Mouse (Mus musculus) midbrain, embryonic 16.5 days (tissue): ENCODE results near the gene Neurl3. TPM values are rescaled to one million over a fixed set of nuclear protein-coding genes. Genes with fewer than 3 reads are reported as not detected.

ENCODE experiments used
- ATAC-seq: fragments of 200-750 bp; cut with Nextera tagmentation; 2 replicates; pipeline ENCODE4 v1.8.0; 2017; ENCODE audit warnings: moderate TSS enrichment
- H3K27ac ChIP-seq: fragments of 300-500 bp; sonication (generic); 2 replicates; pipeline ENCODE4 v1.5.1; 2014; ENCODE audit warnings: mild to moderate bottlenecking, low read length, mixed read lengths
- H3K27me3 ChIP-seq: fragments of 300-500 bp; sonication (generic); 2 replicates; pipeline ENCODE4 v1.6.1; 2014; ENCODE audit warnings: low read depth, low read length, mixed read lengths; ENCODE audit not compliant: control insufficient read depth, insufficient read depth
- H3K36me3 ChIP-seq: fragments of 300-500 bp; sonication (generic); 2 replicates; pipeline ENCODE4 v1.6.1; 2014; ENCODE audit warnings: mild to moderate bottlenecking, low read length, moderate library complexity, mixed read lengths; ENCODE audit not compliant: control insufficient read depth, insufficient read depth
- H3K4me1 ChIP-seq: fragments of 300-500 bp; sonication (generic); 2 replicates; pipeline ENCODE4 v1.6.1; 2014; ENCODE audit warnings: mild to moderate bottlenecking, low read length, mixed read lengths; ENCODE audit not compliant: control insufficient read depth, insufficient read depth
- H3K4me2 ChIP-seq: fragments of 300-500 bp; sonication (generic); 2 replicates; pipeline ENCODE4 v1.6.1; 2014; ENCODE audit warnings: mild to moderate bottlenecking, low read length, mixed read lengths
- H3K4me3 ChIP-seq: fragments of 300-500 bp; sonication (generic); 2 replicates; pipeline ENCODE4 v1.5.1; 2014; ENCODE audit warnings: low read depth, mild to moderate bottlenecking, low read length, moderate library complexity, mixed read lengths
- H3K9ac ChIP-seq: fragments of 300-500 bp; sonication (generic); 2 replicates; pipeline ENCODE4 v1.6.1; 2014; ENCODE audit warnings: low read depth, low read length, mixed read lengths
- H3K9me3 ChIP-seq: fragments of 300-500 bp; sonication (generic); replicated peaks from 2 replicates; pipeline ENCODE4 v1.6.1; 2014; ENCODE audit warnings: mild to moderate bottlenecking, low read length, mixed read lengths; ENCODE audit not compliant: control insufficient read depth, poor library complexity, severe bottlenecking
- WGBS: fragments of 180-500 bp; shearing (Covaris S2); extraction: QIAGEN DNeasy Blood & Tissue Kit; methylation state at CpG from one replicate; pipeline ENCODE4 v1.1.7; 2014; 5-methylcytosine and 5-hydroxymethylcytosine counted together
- polyA plus RNA-seq: library from polyadenylated mRNA; unstranded; fragments of >200 nt; fragmentation: Nextera tagmentation; extraction: Ambion mirVana; gene quantifications from 2 replicates; pipeline ENCODE4 v1.2.1, GENCODE M21; 2015

The Neurl3 gene
- polyA plus RNA-seq, 1 experiment from 2014 or later, result 1.2 TPM

DNA sequence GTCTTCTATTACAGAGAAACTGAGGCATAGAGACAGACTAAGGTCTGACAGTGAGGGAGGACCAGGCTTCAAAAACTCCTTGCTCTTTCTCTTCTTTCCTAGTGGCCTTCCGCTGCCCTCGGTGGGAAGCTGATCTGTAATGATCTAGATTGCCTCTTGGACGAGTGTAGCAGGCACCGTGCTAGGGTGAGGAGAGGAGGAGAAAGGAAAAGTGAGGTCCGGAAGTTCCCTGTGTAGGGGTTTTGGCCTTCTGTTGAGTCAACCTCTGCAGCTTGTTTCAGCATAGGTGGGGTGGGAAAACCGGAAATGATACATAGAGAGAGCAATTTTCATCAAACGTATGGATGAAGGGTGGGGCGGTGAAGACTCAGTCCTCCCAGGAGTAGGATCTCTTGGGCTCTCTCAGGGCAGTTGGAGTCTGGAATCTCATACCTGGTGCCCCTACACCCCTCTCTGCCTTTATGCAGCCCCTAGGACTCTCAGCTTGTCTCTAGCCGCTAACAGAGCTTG lies 34.5 kb upstream of the Neurl3 start:
- peaks cover 7% of the 10 kb centered on the region for H3K27me3 ChIP-seq
- H3K4me3 ChIP-seq, result no peak overlapping the region
- no peak overlapping the region for H3K4me2 ChIP-seq

DNA sequence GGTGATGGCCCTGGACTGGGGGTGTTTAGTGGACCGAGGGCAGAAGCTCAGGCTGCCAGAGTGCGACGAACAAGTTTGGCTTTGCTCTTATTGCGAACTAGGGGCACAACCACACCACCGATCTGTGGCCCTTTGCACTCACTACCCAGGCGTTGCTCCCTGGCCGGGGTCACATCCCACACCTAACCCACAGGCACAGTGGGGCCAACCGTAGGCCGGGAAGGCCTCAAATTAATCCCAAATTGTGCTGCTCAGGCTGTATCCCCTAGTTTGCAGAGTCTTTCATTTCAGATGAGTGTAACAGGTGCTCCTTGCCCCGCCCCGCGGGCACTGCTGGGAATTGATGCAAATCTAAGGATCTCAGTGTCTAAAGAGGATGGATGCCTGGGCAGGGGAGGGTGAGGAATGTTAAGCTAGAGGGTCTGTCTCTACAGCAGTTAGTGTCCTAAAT lies 34.0 kb upstream of the Neurl3 start:
- Histone ChIP-seq H3K9ac (no peak overlapping the region), H3K4me1 (peaks cover 6% of the 10 kb centered on the region; the same call in 1 of the 2 replicates), H3K9me3 (no peaks in the 10 kb centered on the region), H3K4me3 (peak overlapping the region; percentile 64; the same call in 1 of the 2 replicates), H3K4me2 (peak overlapping the region; percentile 97), H3K27me3 (peaks cover 7% of the 10 kb centered on the region), H3K36me3 (no peaks in the 10 kb centered on the region), H3K27ac (no peak overlapping the region)
- ATAC-seq, result no peak
- 6% methylated on average over 12 of the region's 12 CpGs for WGBS

More for the DNA sequence above, 34.5 kb upstream of the Neurl3 start:
- Histone ChIP-seq H3K9ac (no peak overlapping the region), H3K4me1 (peaks cover 6% of the 10 kb centered on the region; the same call in 1 of the 2 replicates), H3K9me3 (no peaks in the 10 kb centered on the region), H3K36me3 (no peaks in the 10 kb centered on the region), H3K27ac (no peak overlapping the region)
- ATAC-seq, result no peak
- WGBS, result 62% methylated on average over 9 of the region's 9 CpGs

DNA sequence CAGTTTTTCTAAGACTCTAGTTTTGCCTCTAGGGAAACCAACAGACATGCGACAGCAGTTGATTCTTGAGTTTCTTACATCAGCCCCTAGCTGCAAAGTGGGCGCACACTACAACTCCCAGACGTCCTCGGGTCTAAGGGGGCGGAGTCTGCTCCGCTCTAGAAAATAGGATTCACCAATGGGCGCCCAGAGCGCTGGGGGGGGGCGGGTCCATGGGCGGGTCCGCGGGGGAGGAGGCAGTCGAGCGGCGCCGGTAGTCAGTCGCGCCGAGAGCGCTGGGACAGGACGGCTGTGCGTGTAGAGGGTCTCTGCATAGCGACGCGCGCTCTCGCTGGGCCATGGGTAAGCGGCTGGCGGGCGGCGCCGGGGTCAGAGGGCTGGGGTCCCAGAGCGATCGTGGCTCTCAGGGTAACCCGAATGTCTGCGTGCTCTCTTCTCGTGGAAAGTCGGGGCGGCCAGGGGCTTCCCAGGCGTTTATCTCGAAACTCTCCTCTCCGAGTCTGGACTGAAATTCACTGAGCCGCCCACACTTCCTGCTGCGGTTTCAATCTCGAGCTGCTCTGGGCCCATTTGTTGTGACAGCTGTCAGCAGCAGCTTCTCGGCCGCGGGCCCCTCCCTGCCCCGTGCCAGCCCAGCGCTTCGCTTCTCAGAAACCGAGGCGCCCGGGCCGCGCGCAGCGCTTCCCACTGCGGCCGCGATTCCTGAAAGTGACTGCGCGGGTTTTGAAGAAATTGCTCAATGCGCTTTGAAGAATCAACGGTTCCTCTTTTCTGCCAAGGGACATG lies 33.2 kb upstream of the Neurl3 start, which contains the start of gene Arid5a:
Gene Arid5a, plus strand, starts transcription at position 239 of the 786 bp plus-strand sequence.
- ATAC-seq, result peak; percentile 93
- Histone ChIP-seq H3K27me3 (peaks cover 7% of the 10 kb centered on the region), H3K4me1 (peaks cover 11% of the 10 kb centered on the region; the same call in 1 of the 2 replicates), H3K9ac (peak within 1 kb of the TSS; percentile 67), H3K27ac (0 out of 2 replicates have a peak within 1 kb of the TSS, but pooled peaks have one; percentile 3), H3K4me3 (peak within 1 kb of the TSS; percentile 64), H3K9me3 (no peaks in the 10 kb centered on the region), H3K36me3 (no peaks in the 10 kb centered on the region), H3K4me2 (peak within 1 kb of the TSS; percentile 97)
- under 1% methylated on average over 62 of the region's 65 CpGs for WGBS

DNA sequence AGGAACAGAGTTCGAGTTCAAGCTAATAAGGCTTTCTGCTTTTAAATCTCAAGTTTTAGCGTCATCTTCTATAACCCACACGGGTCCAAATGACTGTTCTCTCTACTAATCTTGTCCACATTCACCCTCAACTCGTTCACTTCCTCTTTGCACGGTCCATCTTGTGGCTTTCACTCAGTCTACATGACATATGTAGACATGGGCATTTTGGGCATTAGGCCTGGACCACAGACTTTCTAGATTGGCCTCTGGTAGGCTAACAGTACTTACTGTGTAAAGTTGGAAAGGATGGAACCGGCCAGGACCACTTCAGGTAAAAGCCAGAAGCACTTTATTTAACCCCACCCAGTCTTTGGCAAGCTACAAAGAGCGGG lies 32.6 kb upstream of the Neurl3 start:
- WGBS, result 73% methylated on average over 7 of the region's 7 CpGs
- no peak overlapping the region for H3K27ac ChIP-seq
- H3K4me1 ChIP-seq, result peaks cover 11% of the 10 kb centered on the region; the same call in 1 of the 2 replicates
- ATAC-seq, result peak; percentile 27
- H3K4me3 ChIP-seq, result no peak overlapping the region
- no peak overlapping the region for H3K4me2 ChIP-seq
- H3K9me3 ChIP-seq, result no peaks in the 10 kb centered on the region
- H3K9ac ChIP-seq, result no peak overlapping the region
- H3K27me3 ChIP-seq, result peaks cover 7% of the 10 kb centered on the region
- no peaks in the 10 kb centered on the region for H3K36me3 ChIP-seq

DNA sequence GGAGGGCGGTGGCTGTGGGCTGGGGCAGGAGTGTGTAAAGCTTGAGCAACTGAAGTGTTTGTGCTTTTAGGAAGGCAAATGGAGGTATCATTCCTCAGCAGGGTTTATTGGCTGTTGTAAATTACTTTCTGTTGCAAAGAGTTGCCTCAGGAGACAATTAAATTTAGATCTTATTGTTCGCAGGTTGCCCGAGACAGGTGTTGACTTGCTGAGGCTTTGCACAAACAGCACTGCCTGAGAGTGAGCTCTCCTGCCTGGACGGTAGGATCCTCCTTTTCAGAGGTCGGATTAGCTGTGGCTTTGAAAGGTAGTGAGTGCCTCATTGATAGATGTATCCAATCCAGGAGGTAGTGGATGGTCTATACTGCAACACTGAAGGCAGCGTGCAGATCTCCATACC lies 31.6 kb upstream of the Neurl3 start:
- Histone ChIP-seq H3K27ac (no peak overlapping the region), H3K4me2 (no peak overlapping the region), H3K9ac (no peak overlapping the region), H3K9me3 (no peaks in the 10 kb centered on the region), H3K4me3 (no peak overlapping the region), H3K36me3 (no peaks in the 10 kb centered on the region), H3K4me1 (peaks cover 11% of the 10 kb centered on the region; the same call in 1 of the 2 replicates), H3K27me3 (peaks cover 7% of the 10 kb centered on the region)
- ATAC-seq, result no peak
- 80% methylated on average over 6 of the region's 6 CpGs for WGBS

DNA sequence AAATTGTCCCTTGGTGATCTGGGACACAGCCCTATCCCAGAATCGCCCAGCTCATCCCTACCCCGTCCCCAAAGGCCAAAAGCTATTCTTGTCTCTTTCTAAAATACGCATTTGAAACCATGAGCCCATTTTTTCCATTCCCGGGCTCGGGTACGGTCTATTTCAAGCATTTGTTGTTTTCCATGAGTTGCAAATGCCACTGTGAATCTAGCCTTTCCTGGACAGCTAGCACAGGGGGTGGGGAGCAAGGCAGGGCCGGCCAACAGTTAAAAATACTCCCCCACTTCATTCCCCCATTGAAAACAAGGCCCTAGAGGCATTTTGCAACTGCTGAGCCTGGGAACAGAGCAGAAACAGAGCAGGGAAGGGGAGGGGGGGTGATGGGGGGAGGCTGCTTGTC lies 30.3 kb upstream of the Neurl3 start:
- 81% methylated on average over 7 of the region's 7 CpGs for WGBS
- ATAC-seq, result no peak
- Histone ChIP-seq H3K27me3 (peaks cover 7% of the 10 kb centered on the region), H3K4me2 (no peak overlapping the region), H3K36me3 (no peaks in the 10 kb centered on the region), H3K27ac (no peak overlapping the region), H3K9ac (no peak overlapping the region), H3K4me3 (no peak overlapping the region), H3K4me1 (peaks cover 11% of the 10 kb centered on the region; the same call in 1 of the 2 replicates), H3K9me3 (no peaks in the 10 kb centered on the region)

DNA sequence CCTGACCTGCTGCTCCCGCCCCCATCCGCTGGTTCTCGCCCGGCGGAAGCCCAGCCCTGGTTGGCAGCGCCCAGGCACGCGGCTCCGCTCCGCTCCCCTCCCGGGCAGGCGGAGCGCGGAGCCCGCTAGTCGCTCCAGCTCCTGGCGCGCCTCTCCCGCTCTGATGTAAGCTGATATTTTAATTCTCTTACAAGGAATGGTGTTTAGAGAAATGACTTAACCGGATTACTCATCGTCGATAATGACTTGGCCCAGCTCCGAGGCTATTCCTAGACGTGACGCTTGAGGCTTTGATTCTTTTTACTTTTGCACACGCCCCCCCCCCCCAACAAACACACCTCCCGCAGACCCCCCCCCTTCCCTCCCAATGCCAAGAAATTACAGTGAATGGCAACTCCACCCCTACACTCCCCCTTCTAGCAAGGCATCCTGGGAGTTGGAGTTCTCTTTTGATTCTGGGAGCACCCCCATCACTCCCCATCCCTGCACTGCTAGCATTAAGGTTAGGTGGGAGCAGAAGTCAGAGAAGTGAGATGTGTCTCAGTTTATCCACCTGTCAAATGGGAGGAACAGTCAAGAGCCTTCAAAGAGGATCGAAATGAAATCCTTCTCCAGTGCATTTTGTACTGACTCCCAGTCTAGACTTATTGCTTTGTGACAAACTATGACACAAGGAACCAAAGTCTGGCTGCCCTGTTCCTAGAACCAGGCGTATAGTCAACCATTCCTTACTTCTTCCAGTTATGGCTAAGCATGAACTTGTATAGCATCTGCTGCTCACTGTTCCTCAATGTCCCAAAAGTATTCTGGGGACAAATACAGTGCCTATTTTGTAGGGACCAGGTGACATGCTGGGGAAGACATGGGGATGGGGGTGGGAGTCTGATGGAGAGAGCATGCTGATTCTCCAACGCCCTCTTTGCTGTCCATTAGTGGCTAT lies 29.2 kb upstream of the Neurl3 start:
- Histone ChIP-seq H3K4me2 (peak overlapping the region; percentile 78), H3K4me1 (peaks cover 11% of the 10 kb centered on the region; the same call in 1 of the 2 replicates), H3K9ac (peak overlapping the region; percentile 59), H3K9me3 (no peaks in the 10 kb centered on the region), H3K36me3 (no peaks in the 10 kb centered on the region), H3K4me3 (peak overlapping the region; percentile 38), H3K27me3 (no peaks in the 10 kb centered on the region), H3K27ac (peak overlapping the region; percentile 23; the same call in 1 of the 2 replicates)
- peak; percentile 15 for ATAC-seq
- WGBS, result 9% methylated on average over 30 of the region's 30 CpGs

DNA sequence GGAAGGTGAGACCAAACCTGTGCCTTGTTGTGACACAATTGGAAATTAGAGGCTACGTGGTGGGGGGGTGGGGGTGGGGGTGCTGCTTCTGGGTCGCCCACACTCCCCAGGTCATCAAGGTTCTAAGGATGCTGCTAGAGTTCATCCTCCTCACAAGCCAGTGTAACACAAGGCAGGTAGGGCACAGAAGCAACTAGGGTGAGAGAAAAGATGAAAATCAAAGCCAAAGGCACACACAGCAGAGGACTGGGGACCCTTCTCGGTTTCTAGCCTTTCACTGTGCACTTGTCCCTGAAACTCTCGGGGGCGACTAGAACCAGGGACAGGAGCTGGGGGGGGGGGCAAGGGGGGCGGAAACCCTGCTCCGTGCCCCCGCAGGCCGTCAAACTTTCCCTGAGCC lies 28.5 kb upstream of the Neurl3 start:
- ATAC-seq, result no peak
- no peaks in the 10 kb centered on the region; the same call in 1 of the 2 replicates for H3K27me3 ChIP-seq
- H3K4me2 ChIP-seq, result peak overlapping the region; percentile 78
- peaks cover 5% of the 10 kb centered on the region; the same call in 1 of the 2 replicates for H3K4me1 ChIP-seq
- H3K9me3 ChIP-seq, result no peaks in the 10 kb centered on the region
- 22% methylated on average over 7 of the region's 9 CpGs for WGBS
- H3K9ac ChIP-seq, result peak overlapping the region; percentile 59
- peak overlapping the region; percentile 23; the same call in 1 of the 2 replicates for H3K27ac ChIP-seq
- no peaks in the 10 kb centered on the region for H3K36me3 ChIP-seq
- H3K4me3 ChIP-seq, result peak overlapping the region; percentile 38
